Mouse (Mus musculus) monocyte, adult 2 months (primary cell): ENCODE results near the gene Tepsin.
A peak's percentile ranks its signal among the peaks of the same experiment; 100 is the strongest.

Source experiments
- DNase-seq, 2 experiments: peaks; one replicate each; pipeline ENCODE4 v3.0.0; 2022; ENCODE audit warnings: low spot score in 2 of 2, low read depth in 1 of 2

Tepsin gene

DNA sequence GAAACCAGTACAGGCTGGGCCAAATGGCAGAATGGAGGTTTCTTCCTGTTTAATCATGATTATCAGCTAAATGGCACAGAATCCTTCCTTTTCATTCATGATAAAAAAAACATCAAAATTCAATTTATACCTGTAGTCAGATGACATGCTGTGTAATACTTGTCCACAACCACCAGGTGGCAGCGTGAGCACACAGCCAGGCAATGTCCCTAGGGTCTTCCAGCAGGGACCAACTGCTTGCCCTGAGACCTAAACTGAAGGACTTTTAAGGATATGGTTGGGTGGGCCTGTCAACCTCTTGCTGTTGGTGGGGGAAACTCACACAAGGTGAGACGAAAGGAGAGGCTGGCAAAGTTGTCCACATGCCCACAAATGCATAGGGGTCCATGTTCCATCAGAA is 12.5 kb upstream of the Tepsin start:
- DNase-seq = no peak

DNA sequence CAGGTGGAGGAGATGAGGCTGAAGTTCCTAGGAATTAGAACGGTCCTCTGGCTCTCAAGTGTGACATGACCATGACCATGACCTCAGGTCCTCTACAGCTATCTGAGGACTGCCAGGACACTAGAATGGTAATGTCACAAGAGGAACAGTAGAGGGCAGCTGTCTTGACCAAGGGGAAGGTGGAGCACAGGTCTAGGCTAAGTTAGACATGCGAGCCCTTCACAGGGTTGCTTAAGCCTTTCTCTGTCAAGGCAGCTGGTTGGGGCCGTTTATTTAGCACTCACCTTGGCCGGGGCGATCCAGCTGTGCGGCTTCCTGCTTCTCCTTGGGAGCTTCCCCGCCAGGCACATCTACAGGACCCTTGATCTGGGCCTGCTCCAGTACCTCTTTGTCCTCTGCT is 12.0 kb upstream of the Tepsin start:
- DNase-seq = no peak

DNA sequence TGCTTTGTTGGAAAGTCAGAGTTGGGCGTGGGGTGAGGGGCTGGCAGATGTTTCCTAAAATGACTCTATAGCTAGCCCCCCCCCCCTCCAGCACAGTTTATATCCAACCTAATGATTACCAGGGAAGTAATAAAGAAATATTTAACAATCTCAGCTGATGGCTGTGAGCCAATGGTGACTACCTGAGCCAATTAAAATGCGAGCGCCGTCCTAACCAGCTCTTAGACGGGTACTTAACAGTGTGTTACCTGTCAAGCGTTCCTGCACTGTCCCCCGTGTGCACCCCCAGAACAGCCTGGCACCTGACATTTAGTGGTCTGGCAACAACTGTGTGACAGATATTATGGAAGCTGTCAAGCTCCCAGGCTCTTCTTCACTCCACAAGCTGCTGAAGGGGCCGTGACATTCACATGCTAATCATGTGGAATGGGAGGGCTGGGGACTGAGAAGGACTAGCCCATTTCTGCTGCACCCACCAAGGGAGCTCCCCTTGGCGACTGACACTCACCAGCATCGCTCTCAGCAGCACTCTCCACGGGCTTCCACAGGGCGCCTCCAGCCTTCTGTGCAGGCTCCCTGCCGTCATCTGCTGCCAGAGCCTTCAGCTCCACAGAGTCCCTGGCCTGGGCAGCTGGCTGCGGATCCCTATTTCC is 11.2 kb upstream of the Tepsin start:
- DNase-seq = no peak

DNA sequence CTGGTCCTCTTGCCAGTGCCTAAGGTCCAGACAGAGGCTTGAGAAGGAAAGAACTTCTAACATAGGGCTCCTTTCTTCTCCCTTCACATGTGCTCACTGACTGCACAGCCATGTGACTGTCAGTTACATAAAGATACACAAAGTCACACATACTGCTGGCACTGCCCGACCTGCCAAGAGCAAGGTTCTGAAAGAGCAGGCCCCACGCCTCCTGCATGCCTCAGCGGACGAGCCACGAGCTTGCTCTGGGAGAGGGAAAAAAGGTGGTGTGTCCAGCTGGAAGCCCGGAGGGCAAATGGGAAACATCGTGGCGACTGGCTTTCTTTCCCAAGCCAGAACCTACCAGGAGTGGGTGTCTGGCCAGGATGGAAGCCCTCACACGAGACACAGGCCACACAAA is 9.3 kb upstream of the Tepsin start:
- DNase-seq = no peak

DNA sequence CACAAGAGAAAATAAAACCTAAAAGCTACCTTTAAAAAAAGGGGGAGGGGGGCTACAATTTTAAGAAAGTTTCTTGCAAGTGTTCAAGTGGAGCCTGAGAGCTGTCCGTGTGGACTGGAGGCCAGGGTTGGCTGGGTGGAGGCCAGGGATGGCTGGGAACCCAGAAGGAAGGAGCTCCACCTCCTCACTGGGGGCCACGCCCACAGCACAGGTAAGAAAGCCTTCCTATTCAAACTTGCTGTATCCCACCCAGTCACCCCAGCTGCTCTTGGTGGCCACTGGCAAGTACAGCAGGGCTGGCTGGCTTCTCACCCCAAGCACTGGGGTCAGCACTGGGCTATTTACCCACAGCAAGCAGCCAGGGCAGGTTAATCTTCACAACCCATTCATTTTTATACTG is 8.5 kb upstream of the Tepsin start:
- DNase-seq = no peak

DNA sequence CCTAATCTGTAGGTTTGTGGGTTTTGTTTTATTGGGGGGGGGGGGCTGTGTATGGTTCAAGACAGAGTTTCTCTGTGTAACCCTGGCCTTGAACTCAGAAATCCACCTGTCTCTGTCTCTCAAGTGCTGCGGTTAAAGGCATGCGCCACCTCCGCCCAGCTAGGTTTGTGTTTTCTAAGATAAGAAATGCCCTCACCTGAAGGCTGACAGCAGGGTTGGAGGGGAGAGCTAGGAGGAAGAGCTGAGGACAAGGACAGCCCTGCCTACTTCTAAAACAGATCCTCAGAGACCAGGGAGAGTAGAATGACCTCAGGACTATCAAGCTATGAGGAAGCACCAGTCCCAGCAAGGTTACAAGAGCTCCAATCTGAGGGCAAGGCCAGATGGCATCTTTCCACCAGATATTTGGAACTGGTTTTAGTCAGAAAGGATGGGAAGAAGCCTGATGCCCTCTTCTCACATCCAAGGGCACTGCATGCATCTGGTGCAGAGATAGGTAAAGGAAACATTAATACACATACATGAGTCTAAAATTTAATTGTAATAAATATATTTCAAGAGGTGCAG is 5.0 kb upstream of the Tepsin start:
- no peak for DNase-seq

DNA sequence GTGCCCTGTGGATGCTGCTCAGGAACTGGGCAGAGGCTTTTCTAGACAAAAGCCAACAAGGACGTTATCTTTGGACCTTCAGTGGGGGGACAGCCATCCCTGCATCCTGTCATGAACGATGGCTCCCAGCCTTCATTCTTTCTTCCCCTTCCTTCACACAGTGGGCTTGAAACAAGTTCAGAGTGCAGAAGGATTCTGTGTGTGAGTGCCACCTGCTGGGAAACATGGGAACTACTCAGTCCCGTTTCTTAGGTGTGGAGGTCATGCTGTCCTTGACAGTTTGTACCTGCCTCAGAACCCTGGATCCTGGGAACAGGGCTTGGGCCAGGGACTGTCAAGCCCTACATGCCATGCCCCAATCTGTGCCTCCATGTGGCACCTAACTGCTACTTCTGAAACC is 2.5 kb upstream of the Tepsin start:
- peak; percentile 41 to 53 for DNase-seq

DNA sequence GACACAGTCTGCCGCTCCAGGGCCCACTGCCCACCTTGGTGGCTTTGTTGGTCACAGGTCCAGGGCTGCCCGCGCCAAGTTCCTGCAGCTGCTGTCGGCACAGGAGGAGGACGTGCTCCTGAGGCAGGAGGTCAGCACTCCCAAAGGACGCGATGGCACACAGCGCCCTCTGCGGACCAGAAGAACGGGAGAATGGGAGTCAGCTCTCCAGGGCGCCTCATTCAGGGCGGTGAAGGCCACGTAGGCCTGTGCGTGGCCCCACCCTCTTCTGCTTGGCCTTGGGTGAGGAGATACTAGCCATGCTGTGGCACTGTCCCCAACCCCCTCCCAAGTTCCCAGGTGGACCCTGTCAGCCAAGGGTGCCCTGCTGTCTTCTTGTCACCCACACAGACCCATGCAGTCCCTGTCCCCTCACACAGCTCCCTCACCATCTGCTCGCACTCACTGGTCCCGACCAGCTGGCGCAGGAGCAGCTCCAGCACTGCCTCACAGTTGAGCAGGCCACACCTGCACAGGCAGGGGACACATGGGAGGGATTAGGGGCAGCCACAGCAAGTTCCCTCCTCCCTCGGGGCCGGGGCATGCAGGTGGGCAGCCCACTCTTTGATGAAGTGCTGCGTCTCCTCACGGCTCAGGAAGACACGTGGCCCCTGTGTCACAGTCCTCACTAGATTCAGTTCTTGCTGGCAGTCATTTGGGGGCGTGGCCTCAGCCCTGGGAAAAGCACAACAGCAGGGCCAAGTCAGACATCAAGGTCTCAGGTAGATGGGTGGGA is 5.5 kb downstream of the Tepsin start:
- DNase-seq = no peak

DNA sequence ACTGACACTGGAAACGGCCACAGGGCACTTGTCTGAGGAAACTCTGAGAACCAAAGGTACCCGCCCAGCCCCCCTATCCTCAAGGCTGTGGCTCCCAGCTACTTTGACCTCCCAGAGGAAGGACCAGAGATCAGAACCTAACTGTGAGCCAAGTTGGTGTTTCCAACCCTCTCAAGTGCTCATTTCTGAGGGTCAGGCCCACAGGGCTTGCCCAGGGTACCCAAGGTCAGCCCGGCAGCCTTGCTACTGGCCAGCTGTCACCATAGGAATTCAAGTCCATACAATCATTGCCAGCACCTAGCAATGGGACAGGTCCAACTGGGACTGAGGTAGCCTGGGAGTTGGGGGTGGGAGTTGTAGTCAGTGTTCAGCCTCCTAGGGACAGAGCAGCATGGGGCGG is 7.9 kb downstream of the Tepsin start:
- DNase-seq = no peak

DNA sequence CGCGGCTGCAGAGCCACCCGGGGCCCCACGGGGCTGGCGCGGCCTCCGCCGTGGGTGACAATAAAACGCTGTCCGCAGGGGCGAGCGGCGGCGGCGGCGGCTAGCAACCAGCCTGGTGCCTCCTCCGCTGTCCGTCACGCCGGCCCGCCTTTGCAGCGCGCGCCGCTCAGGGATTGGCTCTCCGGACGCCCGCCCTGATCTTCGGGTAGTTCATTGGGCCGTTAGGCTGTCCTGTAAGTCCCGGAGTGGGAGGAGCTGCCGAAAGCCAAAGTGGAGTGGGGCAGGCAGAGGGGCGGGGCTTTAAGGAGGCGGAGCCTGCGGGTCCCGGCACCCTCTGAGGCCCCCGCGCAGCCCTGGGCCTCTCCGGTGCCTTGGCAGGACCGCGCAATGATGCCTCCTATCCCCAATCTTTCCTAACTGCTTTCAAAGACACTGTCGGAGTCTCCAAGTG is 11.8 kb downstream of the Tepsin start, which contains the start of gene Cep131:
Gene Cep131 (minus strand): TSS at position 126 of the 451 bp plus-strand sequence.
- DNase-seq = peak; percentile 92 to 94

DNA sequence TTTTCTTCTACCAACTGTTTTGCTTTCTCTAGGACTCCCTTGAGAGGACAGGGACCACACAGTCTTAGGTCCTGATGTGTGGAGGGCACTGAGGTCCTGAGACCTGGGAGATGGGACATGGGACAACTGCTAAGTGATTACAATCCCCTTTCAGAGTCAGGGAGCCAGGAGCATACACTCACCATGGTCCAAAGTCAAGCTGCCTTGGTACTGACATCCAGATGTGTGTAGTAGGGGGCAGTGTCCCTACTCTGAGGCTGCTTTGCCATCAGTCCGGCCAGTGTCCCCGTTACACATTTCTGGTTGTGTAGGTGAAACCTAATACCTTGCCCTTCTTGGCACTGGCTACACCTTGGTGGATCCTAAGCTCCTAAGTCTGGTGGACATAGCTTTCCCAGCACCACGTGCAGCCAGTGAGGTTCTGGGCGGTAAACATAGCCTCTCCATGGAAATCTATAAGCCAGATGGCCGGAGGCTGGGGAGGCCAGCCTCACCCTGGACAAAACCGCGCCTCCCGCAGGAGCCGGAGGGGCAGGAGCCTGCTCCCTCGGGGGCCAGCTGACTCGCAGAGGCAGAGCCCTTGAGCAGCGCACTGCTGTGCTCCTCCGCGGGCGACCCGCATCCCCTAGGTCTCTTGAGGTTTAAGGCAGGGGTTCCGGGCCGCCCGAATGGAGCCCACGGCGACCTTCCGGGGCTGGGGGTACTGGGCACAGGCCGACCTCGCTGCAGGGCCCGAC is 12.5 kb downstream of the Tepsin start:
- DNase-seq = no peak

DNA sequence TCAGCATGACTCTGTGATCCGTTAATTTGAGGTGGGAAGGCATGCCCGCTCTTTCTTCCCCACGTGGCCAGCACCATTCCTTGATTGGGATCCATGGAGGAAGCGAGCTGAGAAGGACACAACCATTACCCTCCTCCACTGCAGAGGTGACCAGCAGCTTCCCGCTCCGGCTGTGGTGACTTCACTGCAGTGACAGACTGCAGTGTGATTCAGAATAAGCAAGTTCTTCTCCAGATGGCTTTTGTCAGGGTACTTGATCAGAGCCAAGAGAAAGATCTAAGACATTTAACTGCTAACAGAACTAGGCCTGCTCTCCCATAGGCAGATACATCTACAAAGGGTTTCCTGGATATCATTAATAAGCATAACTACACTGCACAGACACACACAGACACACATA is 18.2 kb downstream of the Tepsin start:
- DNase-seq = no peak

DNA sequence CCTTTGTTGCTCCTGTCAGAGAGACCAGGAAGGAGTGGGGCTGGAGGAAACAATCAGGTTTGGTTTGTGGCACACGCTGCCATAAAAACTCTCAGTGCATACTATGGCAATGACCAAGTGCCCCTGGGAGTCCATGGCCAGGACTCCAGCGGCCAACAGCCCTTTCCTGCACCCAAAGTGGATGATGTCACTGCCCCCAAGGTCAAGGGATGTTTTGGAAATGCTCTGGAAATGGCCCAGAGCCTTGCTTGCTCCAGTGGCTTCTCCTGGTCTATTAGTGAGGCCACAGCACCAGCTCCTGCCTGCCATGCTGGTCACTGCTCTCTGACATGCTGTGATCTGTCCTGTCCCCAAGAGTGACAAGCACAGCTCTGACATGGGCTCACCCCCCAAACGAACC is 22.3 kb downstream of the Tepsin start:
- DNase-seq = no peak

DNA sequence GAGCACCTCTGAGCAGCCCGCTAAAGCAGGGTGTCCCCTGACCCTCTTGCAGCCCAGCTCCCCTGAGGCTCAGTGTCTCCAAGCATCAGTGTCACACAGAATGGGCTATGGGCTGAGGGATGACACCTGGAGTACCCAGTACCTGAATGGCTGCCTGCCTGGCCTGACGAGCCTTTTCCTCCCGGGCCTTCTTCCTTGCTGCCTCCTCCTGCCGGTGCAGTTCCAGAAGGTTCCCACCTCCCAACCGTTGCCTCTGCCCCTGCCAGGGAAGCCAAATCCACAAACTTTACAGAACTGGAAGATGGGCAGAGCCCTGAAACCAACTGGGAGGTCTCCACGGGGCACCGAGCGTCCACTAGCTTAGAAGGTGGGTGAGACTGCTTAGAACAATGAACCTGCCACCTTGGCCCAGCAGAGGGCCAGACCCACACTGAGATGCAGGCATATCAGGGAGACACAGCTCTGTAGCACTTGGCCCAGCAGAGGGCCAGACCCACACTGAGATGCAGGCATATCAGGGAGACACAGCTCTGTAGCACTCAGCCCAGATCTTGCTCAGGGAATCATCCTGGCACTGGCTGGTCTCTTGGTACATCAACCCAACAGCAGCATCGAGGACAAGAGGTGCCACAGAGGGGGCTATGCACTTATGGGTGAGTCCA is 25.4 kb downstream of the Tepsin start:
- DNase-seq = no peak

DNA sequence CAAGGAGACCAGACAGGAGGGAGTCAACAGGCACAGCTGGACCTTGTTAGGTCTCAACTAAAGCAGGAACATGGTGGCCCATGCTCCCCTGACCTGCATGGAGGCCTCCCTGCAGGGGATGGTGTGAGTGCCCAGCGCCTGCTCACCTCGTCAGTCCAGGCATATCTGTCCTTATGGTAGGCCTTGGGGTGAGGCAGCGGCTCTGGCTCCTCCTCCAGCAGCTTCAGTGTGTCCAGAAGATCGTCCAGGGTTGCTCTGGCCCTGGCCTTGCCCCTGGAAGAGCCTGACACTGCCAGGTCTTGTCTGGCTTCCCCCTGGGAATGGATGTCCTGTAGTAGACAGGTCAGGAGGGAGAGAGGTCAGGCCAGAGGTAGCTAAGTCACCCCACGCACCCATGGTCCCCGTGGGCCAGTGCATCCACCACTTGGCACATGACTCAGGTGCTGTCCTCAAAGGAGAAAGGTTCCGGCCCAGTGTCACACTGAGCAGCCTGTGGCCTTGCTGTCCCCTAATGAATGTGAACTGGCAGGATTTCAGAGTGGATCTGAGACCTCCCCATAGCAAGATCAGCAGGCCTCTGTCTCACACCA is 26.7 kb downstream of the Tepsin start:
- DNase-seq = no peak

DNA sequence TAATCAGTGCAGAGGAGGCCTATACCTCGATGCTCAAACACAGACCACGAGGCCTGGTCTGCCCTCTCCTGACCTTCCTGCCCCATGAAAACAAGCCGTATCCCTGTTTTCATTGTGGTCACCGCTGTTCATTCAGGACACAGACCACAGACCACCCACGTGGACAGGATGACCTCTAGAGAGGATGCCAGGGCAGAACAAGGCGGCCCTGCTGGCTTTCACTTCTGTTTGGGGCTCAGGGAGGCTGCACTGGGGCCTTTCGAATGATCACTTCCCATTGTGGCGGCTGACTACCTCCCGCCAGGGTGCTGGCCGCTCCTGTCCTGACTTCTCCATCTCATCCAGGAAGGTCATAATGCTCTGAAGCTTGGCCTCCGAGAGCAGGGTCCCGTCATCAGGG is 27.5 kb downstream of the Tepsin start:
- peak; percentile 34 to 51 for DNase-seq

DNA sequence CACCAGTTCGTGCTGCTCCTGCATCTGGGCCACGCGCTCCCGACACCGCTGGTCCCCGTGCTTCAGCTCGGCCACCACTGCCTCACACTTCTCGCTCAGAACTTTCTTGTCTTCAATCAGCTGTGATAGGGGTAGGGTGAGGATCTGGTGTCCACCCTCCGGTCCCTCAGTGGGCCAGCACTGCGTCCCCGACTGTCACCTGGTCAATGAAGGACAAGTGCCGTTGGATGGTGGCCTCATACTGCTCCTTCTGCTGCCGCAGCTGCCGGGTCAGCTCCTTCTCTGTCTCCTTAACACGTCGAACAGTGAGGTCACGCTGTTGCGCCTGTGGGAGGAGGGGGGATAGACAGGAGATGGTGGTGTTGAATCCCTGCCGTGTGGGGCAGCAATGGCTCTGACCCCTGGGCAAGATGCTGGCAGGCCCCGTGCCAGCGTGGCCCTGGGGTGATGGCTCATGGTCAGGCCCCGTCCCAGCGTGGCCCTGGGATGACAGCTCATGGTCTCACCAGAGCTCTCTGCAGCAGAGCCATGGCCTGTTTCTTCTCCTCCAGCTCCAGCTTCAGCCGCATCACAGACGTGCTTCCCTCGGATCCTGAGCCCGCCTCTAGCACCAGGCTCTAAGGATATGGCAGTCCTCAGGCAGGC is 28.1 kb downstream of the Tepsin start:
- DNase-seq = no peak

DNA sequence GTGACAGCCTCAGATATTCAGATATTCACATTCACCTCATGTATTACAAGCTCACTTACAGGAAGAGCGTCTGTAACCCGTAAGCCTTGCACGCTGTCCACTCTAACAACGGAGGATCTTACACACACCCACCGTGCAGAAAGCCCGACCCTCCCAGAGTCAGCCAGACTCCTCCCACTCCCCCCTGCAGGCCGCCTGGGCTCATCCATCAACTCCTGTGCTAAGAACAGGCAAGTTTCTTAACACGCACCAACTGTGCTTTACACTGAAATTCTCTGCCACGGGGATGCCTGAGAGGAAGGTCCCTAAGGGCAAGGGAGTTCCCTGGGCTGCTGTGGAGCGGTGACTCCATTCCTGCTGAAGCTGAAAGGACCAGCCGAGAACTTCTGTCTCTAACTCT is 29.3 kb downstream of the Tepsin start:
- DNase-seq = no peak

DNA sequence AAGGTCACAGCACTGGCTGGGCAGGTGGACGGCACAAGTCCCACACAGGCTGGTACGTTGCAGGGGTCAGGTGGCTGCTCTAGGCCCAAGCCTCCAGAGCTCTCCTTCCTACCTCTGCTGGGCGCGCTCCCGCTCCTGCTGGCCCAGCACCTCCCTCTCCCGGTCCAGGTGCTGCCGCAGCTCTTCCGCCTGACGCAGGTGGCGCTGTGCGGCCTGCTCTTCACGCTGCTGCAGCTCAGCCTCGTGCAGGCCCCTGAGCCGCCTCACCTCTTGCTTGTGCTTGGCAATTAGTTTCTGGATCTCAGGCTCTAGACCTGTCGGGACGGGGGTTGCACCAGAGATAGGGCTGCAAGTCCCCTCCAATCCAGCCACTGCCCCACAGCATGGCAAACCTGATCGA is 30.7 kb downstream of the Tepsin start:
- DNase-seq = no peak

DNA sequence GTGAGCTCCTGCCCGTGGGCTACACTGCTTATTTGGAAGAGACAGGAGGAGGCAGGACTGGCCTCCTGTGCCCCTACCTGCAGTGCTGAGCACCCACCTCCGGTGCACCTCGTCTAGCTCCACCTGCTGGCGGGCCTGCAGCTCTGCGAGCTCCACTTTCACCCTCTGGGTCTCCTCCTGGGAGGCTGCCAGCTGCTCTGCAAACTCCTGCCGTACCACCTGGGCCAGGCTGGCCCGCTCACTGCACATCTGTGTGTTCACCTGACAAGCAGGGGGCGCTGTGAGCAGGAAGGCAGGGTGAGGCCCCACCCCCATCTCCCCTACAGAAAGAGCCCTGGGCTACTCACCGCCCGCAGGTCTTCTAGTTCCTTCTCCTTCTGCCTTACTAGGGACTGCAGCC is 33.2 kb downstream of the Tepsin start:
- DNase-seq = no peak
